Mouse (Mus musculus): Measurements from ENCODE around the gene Igfals. TPM values are rescaled to one million over a fixed set of nuclear protein-coding genes. Genes with fewer than 3 reads are reported as not detected.

The Igfals gene
- polyA plus RNA-seq, 1 experiment from 2014 or later, result 0.12 TPM

Other genes starting within 250 kb of the Igfals start
- 71.7 and 81.0 TPM in 2 replicates for gene Tsc2, start 233.4 kb upstream of the Igfals start, polyA plus RNA-seq (2015; fragmentation: Nextera tagmentation; extraction: Ambion mirVana)
- gene Nthl1, start 233.3 kb upstream of the Igfals start, polyA plus RNA-seq (2015; fragmentation: Nextera tagmentation; extraction: Ambion mirVana), result 11.4 and 11.6 TPM in 2 replicates
- gene Slc9a3r2, start 215.7 kb upstream of the Igfals start, polyA plus RNA-seq (2015; fragmentation: Nextera tagmentation; extraction: Ambion mirVana), result 55.5 and 57.0 TPM in 2 replicates
- 0.31 and 0.54 TPM in 2 replicates for gene Npw, start 207.5 kb upstream of the Igfals start, polyA plus RNA-seq (2015; fragmentation: Nextera tagmentation; extraction: Ambion mirVana)
- 20.6 and 24.5 TPM in 2 replicates for gene Zfp598, start 196.3 kb upstream of the Igfals start, polyA plus RNA-seq (2015; fragmentation: Nextera tagmentation; extraction: Ambion mirVana)
- gene Syngr3, start 176.0 kb upstream of the Igfals start, polyA plus RNA-seq (2015; fragmentation: Nextera tagmentation; extraction: Ambion mirVana), result 234 and 241 TPM in 2 replicates
- 36.5 and 36.6 TPM in 2 replicates for gene Gfer, start 169.8 kb upstream of the Igfals start, polyA plus RNA-seq (2015; fragmentation: Nextera tagmentation; extraction: Ambion mirVana)
- 1.5 and 2.3 TPM in 2 replicates for gene Noxo1, start 169.8 kb upstream of the Igfals start, polyA plus RNA-seq (2015; fragmentation: Nextera tagmentation; extraction: Ambion mirVana)
- 64.2 and 64.9 TPM in 2 replicates for gene Tbl3, start 158.3 kb upstream of the Igfals start, polyA plus RNA-seq (2015; fragmentation: Nextera tagmentation; extraction: Ambion mirVana)
- gene Rnf151, start 147.9 kb upstream of the Igfals start, polyA plus RNA-seq (2015; fragmentation: Nextera tagmentation; extraction: Ambion mirVana), result not detected in 2 replicates
- 753 and 774 TPM in 2 replicates for gene Rps2, start 147.9 kb upstream of the Igfals start, polyA plus RNA-seq (2015; fragmentation: Nextera tagmentation; extraction: Ambion mirVana)
- gene Ndufb10, start 141.5 kb upstream of the Igfals start, polyA plus RNA-seq (2015; fragmentation: Nextera tagmentation; extraction: Ambion mirVana), result 290 TPM in 2 replicates
- 0.22 TPM in 1 of 2 replicates, not detected in the other for gene Rpl3l, start 138.2 kb upstream of the Igfals start, polyA plus RNA-seq (2015; fragmentation: Nextera tagmentation; extraction: Ambion mirVana)
- gene Msrb1, start 129.4 kb upstream of the Igfals start, polyA plus RNA-seq (2015; fragmentation: Nextera tagmentation; extraction: Ambion mirVana), result 19.4 and 20.8 TPM in 2 replicates
- 0.30 and 0.33 TPM in 2 replicates for gene Hs3st6, start 113.0 kb upstream of the Igfals start, polyA plus RNA-seq (2015; fragmentation: Nextera tagmentation; extraction: Ambion mirVana)
- gene Meiob, start 61.7 kb upstream of the Igfals start, polyA plus RNA-seq (2015; fragmentation: Nextera tagmentation; extraction: Ambion mirVana), result not detected in 2 replicates
- gene Hagh, start 25.9 kb upstream of the Igfals start, polyA plus RNA-seq (2015; fragmentation: Nextera tagmentation; extraction: Ambion mirVana), result 71.8 and 72.1 TPM in 2 replicates
- 20.5 and 20.7 TPM in 2 replicates for gene Fahd1, start 15.6 kb upstream of the Igfals start, polyA plus RNA-seq (2015; fragmentation: Nextera tagmentation; extraction: Ambion mirVana)
- 62.7 and 65.2 TPM in 2 replicates for gene Nubp2, start 20.4 kb downstream of the Igfals start, polyA plus RNA-seq (2015; fragmentation: Nextera tagmentation; extraction: Ambion mirVana)
- 78.5 and 87.6 TPM in 2 replicates for gene Spsb3, start 20.6 kb downstream of the Igfals start, polyA plus RNA-seq (2015; fragmentation: Nextera tagmentation; extraction: Ambion mirVana)
- gene Eme2, start 29.1 kb downstream of the Igfals start, polyA plus RNA-seq (2015; fragmentation: Nextera tagmentation; extraction: Ambion mirVana), result 27.0 and 30.5 TPM in 2 replicates
- 80.1 and 82.3 TPM in 2 replicates for gene Mrps34, start 29.1 kb downstream of the Igfals start, polyA plus RNA-seq (2015; fragmentation: Nextera tagmentation; extraction: Ambion mirVana)
- gene Nme3, start 30.5 kb downstream of the Igfals start, polyA plus RNA-seq (2015; fragmentation: Nextera tagmentation; extraction: Ambion mirVana), result 81.6 and 85.5 TPM in 2 replicates
- 92.2 and 101 TPM in 2 replicates for gene Mapk8ip3, start 71.0 kb downstream of the Igfals start, polyA plus RNA-seq (2015; fragmentation: Nextera tagmentation; extraction: Ambion mirVana)
- 101 and 112 TPM in 2 replicates for gene Jpt2, start 94.7 kb downstream of the Igfals start, polyA plus RNA-seq (2015; fragmentation: Nextera tagmentation; extraction: Ambion mirVana)
- 6.3 and 6.7 TPM in 2 replicates for gene Cramp1l, start 149.8 kb downstream of the Igfals start, polyA plus RNA-seq (2015; fragmentation: Nextera tagmentation; extraction: Ambion mirVana)
- gene Ift140, start 150.1 kb downstream of the Igfals start, polyA plus RNA-seq (2015; fragmentation: Nextera tagmentation; extraction: Ambion mirVana), result 18.8 and 20.0 TPM in 2 replicates
- 10.9 TPM in 2 replicates for gene Tmem204, start 217.6 kb downstream of the Igfals start, polyA plus RNA-seq (2015; fragmentation: Nextera tagmentation; extraction: Ambion mirVana)
- 51.3 and 58.9 TPM in 2 replicates for gene Telo2, start 250.0 kb downstream of the Igfals start, polyA plus RNA-seq (2015; fragmentation: Nextera tagmentation; extraction: Ambion mirVana)

Measured in hindbrain, embryonic 15.5 days (tissue).